Mouse (Mus musculus) B cell, adult 2 months (primary cell): Measurements from ENCODE around the gene Vmac.

Experiments
- DNase-seq, 2 experiments: peaks; one replicate each; pipeline ENCODE4 v3.0.0; 2022

Vmac gene

GRCm38 (mm10) chr17:56683546-56684140 is 34.2 kb downstream of the Vmac start:
- no peak for DNase-seq

- no peak for DNase-seq
These were observed 34.9 kb downstream of the Vmac start for GRCm38 (mm10) chr17:56682880-56683279.

- DNase-seq = no peak
These were observed 36.0 kb downstream of the Vmac start for GRCm38 (mm10) chr17:56681791-56682190.

DNA sequence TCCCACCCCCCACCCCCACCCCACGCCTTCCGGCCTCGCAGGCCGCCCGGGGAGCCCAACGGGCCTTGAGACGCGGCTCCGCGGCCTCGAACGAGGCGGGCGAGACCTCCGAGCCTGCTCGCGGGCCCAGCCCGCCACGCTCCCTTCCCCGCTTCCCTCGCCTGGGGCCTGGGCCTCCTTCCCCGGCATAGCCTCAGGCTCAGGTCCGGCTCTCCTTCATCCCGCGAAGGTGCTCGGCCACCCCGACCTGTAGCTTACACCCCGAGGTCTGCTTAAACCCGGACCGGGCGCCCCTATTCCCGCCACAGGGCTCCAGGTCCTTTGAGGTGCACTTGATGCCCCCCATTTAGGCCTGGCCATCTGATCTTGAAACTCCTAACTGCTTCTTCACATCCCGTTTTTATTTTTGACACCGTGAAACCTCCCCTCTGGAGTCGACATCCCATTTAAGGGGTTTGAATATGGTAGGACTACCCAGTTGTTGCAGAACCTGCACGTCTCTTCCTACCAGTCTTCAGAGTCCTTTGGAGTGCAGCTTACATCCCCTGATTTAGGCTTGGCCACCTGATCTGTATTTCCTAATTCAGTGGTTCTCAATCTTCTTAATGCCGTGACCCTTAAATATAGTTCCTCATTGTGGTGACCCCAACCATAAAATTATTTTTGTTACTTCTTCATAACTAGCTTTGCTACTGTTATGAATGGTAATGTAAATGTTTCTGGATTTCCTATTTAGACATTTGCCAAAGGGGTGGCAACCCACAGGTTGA is 44.0 kb downstream of the Vmac start:
- DNase-seq = peak in 1 of 2 experiments; percentile 35

DNA sequence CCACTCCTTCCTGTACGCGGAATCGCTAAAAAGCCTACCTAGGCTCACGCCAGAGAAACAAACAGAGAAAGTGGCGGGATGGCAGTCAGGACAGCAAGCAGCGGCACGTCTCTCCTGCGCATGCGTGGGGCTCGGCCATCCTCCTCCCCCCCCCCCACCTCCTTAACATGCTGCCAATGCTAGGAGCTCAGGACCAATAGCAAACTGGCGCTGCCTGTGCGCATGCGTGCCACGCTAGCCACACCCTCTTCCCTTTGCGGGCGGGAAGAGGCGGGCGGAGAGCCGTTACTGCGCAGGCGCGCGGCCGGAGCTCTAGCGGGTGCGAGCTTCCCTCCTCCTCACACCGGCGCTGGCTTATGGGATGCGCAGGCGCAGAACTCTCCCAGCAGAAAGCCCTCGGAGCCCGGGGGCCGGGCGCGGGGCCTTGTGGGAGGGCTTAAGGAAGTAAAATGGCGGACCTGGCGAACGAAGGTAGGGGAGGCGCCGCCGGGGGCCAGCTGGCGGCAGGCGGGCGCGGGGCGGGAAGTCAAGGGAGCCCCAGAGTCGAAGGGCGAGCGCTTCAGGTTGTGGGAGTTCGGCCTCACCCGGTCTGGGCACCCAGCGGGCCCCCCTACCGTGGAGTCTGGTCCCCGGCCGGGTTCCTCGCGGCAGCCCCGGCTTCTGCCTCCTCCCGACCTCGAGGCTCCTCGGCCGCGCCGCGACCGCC is 44.7 kb downstream of the Vmac start, which contains the start of gene Ranbp3:
Gene Ranbp3, plus strand, starts transcription at position 354 of the 706 bp plus-strand sequence.
- peak; percentile 98 for DNase-seq

DNA sequence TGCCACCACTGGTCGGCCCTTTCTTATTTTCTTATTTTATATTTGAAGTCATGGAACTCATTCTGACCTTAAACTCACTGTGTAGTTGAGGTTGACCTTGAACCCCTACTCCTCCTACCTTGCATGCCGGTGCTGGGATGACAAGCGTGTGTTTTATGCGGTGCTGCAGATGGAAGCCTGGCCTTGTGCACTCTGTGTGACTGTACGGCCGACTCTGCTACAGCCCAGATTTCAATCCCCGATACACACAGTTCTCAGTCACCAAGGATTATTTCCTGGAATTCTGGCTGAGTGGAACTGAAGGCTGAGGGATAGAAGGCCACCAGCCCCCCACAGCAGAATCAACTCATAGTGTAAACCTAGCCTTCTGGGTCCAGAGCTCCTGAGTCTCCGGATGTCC is 48.1 kb downstream of the Vmac start:
- DNase-seq = no peak

DNA sequence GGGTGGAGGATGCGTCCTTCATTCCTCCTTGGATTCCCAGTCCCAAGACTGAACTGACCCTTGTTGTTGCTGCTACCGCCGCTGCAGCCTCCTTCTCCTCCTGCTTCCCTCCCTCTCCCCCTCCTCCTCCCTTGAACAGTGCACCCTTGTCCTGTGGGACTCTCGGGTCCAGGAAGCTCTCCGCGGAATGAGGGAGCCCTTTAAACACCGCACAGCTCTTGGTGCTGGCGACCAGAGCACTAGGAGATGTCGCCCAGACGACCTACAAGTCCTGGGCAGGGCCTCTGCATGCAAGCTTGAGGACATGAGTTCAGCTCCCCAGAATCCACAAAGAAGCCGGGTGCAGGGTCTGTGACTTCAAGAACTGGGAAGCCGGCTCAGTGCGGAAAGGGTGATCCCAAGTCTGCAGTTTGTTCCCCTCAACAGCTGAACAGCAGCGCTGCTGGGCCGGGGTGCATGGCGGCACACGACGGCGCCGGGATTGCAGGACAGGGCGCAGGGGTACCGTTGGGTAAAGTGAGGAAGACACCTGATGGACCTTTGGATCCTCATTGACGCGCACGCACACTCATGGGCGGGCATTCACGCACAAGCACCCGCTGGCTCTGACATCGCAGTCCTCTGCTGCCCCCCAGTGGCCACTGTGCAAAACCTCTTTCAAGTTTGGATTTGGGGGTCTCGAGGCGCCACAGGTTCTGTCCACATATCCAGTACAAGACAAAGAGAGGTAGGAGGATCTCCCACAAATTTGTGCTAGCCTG is 49.3 kb downstream of the Vmac start:
- DNase-seq = peak; percentile 92 to 93

- no peak for DNase-seq
These were observed 50.2 kb downstream of the Vmac start for GRCm38 (mm10) chr17:56667591-56667990.

- DNase-seq = no peak
These were observed 51.4 kb downstream of the Vmac start for GRCm38 (mm10) chr17:56666384-56666783.

- no peak for DNase-seq
These were observed 53.5 kb downstream of the Vmac start for GRCm38 (mm10) chr17:56664333-56664732.
